Mouse (Mus musculus) neural tube, embryonic 11.5 days (tissue): ENCODE measurements around the gene Gm436. TPM values are rescaled to one million over a fixed set of nuclear protein-coding genes. Genes with fewer than 3 reads are reported as not detected.

Experiments
- ATAC-seq: fragments of 200-750 bp; cut with Nextera tagmentation; 2 replicates; pipeline ENCODE4 v1.8.0; 2017; ENCODE audit warnings: moderate number of reproducible peaks, mild to moderate bottlenecking, moderate TSS enrichment, moderate library complexity; ENCODE audit not compliant: insufficient read depth, low FRiP score, low TSS enrichment
- DNase-seq: peaks from one replicate; pipeline ENCODE4 v3.0.0-alpha.2; 2015; ENCODE audit warnings: low spot score
- H3K27ac ChIP-seq: fragments of 300-500 bp; sonication (generic); 2 replicates; pipeline ENCODE4 v1.5.1; 2014; ENCODE audit warnings: low read depth, mild to moderate bottlenecking, low read length
- H3K27me3 ChIP-seq: fragments of 300-500 bp; sonication (generic); 2 replicates; pipeline ENCODE4 v1.6.1; 2014; ENCODE audit warnings: mild to moderate bottlenecking, low read length, mixed read lengths; ENCODE audit not compliant: control insufficient read depth, insufficient read depth
- H3K36me3 ChIP-seq: fragments of 300-500 bp; sonication (generic); 2 replicates; pipeline ENCODE4 v1.6.1; 2014; ENCODE audit warnings: mild to moderate bottlenecking, low read length, moderate library complexity, mixed read lengths; ENCODE audit not compliant: control insufficient read depth, insufficient read depth
- H3K4me1 ChIP-seq: fragments of 300-500 bp; sonication (generic); 2 replicates; pipeline ENCODE4 v1.6.1; 2014; ENCODE audit warnings: low read length, mixed read lengths; ENCODE audit not compliant: control insufficient read depth, insufficient read depth
- H3K4me2 ChIP-seq: fragments of 300-500 bp; sonication (generic); 2 replicates; pipeline ENCODE4 v1.6.1; 2014; ENCODE audit warnings: low read depth, mild to moderate bottlenecking, moderate library complexity
- H3K4me3 ChIP-seq: fragments of 300-500 bp; sonication (generic); 2 replicates; pipeline ENCODE4 v1.5.1; 2014; ENCODE audit warnings: low read depth, low read length
- H3K9ac ChIP-seq: fragments of 300-500 bp; sonication (generic); 2 replicates; pipeline ENCODE4 v1.6.1; 2014; ENCODE audit warnings: mild to moderate bottlenecking, low read length
- H3K9me3 ChIP-seq: fragments of 300-500 bp; sonication (generic); 2 replicates; pipeline ENCODE4 v1.6.1; 2016; ENCODE audit warnings: low read length; ENCODE audit not compliant: control insufficient read depth
- WGBS: fragments of 180-500 bp; shearing (Covaris S2); extraction: QIAGEN DNeasy Blood & Tissue Kit; methylation state at CpG from one replicate; pipeline ENCODE4 v1.1.7; 2014; 5-methylcytosine and 5-hydroxymethylcytosine counted together
- polyA plus RNA-seq: library from polyadenylated mRNA; unstranded; fragments of >200 nt; fragmentation: Nextera tagmentation; extraction: Ambion mirVana; gene quantifications from 2 replicates; pipeline ENCODE4 v1.2.1, GENCODE M21; 2014

Gene Gm436
- not detected in 2 replicates for polyA plus RNA-seq

DNA sequence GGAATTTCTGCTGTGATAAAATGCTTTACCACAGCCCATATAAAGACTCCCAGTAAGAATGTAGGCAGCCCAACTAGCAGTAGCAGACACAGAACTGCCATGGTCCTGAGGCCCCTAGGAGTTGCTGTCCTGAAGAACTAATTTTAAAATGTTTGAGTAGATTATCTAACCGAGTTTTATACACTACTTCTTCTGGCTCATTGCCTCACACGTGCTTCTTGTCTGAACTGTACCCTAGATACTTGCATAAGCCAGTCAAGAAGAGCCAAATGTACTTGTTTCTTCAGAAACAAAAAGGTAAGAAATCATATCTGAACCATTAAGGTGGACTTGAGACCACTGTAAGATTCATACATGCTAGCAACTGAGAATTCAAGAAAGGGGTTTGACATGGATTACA is at the start of gene Gm436:
Gene Gm436, minus strand, starts transcription at position 101 of the 400 bp plus-strand sequence.
- no peak within 1 kb of the TSS for H3K4me2 ChIP-seq
- WGBS, result 63% methylated on average over 2 of the region's 2 CpGs
- no peak for DNase-seq
- H3K9me3 ChIP-seq, result no peaks in the 10 kb centered on the region
- no peak within 1 kb of the TSS for H3K9ac ChIP-seq
- no peak within 1 kb of the TSS for H3K4me3 ChIP-seq
- H3K27me3 ChIP-seq, result no peaks in the 10 kb centered on the region
- H3K27ac ChIP-seq, result no peak within 1 kb of the TSS
- H3K4me1 ChIP-seq, result no peaks in the 10 kb centered on the region
- no peaks in the 10 kb centered on the region for H3K36me3 ChIP-seq
- ATAC-seq, result no peak

DNA sequence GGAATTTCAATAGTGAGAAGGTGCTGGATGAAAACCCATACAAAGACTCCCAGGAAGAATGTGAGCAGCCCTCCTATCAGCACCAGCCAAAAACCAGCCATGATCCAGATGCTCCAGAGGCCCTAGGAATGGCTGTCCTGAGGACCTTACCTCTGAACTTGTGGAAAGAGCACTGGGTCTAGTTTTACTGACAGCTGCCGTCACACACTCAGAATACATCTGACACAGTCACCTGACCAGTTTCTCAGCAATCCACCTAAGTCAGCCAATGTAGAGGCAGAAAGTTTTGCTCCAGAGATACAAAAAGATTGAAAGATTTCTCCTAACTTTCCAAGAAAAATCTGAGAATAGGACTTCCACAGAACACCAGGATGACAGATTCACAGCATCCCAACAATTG is 35.1 kb upstream of the Gm436 start, which contains the start of gene Gm13178:
Gene Gm13178, minus strand, starts transcription at position 101 of the 400 bp plus-strand sequence.
- no peak for DNase-seq
- H3K4me2 ChIP-seq, result no peak within 1 kb of the TSS
- H3K9me3 ChIP-seq, result no peaks in the 10 kb centered on the region
- no peak within 1 kb of the TSS for H3K4me3 ChIP-seq
- ATAC-seq, result no peak
- no peak within 1 kb of the TSS for H3K27ac ChIP-seq
- WGBS, result 83% methylated on average over 1 of the region's 1 CpGs
- H3K4me1 ChIP-seq, result no peaks in the 10 kb centered on the region
- H3K36me3 ChIP-seq, result no peaks in the 10 kb centered on the region
- no peaks in the 10 kb centered on the region for H3K27me3 ChIP-seq
- no peak within 1 kb of the TSS for H3K9ac ChIP-seq

DNA sequence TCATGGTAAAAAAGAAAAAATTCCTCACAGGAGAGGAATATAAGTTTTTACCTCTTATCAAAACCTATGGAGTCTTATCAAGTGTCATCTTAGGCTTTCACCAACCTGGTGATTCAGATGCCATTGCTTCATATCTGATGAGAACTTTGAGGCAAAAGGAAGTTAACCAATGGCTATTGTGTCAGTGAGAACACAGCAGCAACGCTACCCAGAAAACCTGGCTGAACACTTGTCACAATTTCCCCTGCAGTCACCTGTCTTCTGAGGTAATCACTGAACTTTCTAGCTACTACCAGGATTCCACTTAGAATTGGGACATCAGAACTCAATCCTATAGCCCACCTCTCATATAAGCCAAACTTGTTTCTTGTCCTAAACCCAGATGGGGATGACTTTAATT is 33.5 kb upstream of the Gm436 start:
- DNase-seq (no peak), ATAC-seq (no peak)
- H3K9me3 ChIP-seq, result no peaks in the 10 kb centered on the region
- H3K36me3 ChIP-seq, result no peaks in the 10 kb centered on the region
- no peak overlapping the region for H3K4me2 ChIP-seq
- no peak overlapping the region for H3K9ac ChIP-seq
- H3K27ac ChIP-seq, result no peak overlapping the region
- no peak overlapping the region for H3K4me3 ChIP-seq
- no peaks in the 10 kb centered on the region for H3K27me3 ChIP-seq
- 91% methylated on average over 1 of the region's 1 CpGs for WGBS
- no peaks in the 10 kb centered on the region for H3K4me1 ChIP-seq

DNA sequence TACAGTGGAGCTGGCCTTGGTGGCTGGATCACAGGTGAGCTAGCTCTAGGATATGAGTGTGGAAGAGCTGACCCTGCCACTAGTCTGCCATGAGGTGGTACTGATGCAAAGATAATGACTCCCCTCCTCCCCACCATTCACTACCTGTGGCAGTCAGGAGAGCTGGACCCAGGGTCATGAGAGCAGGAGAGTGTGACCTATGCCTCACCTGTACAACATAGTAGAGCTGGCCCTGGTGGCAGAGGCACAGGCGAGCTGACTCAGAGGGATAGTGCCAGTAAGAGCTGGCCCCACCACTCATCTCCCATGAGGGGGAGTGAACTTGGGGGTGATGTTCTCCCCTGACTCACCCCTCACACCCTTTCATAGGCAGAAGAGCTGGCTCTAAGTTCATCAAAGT is 32.1 kb upstream of the Gm436 start:
- Histone ChIP-seq H3K9ac (no peak overlapping the region), H3K4me1 (no peaks in the 10 kb centered on the region), H3K27me3 (no peaks in the 10 kb centered on the region), H3K4me2 (no peak overlapping the region), H3K36me3 (no peaks in the 10 kb centered on the region), H3K27ac (no peak overlapping the region), H3K9me3 (no peaks in the 10 kb centered on the region), H3K4me3 (no peak overlapping the region)
- ATAC-seq, result 0 out of 2 replicates have a peak, but pooled peaks have one; percentile 31
- DNase-seq, result no peak
- WGBS, result 88% methylated on average over 1 of the region's 1 CpGs

DNA sequence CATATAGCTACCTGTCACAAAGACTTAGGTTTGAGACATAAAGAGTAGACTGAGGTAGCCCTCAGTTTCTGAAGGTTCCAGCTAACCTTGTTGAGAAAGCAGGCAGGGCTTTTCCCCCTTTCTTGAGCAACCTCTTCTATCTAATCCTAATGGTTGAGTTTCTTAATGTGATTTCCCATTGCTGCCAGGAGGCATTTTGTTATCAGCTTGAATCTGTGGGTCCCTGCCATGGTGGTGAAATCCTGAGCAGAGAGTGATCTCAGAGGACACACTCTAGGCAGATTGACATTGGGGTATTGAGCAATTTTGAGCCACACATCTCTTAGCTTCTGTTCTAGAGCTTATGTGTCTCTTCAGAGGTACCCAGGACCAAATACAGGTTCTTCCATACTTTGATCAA is 47.9 kb downstream of the Gm436 start:
- H3K4me3 ChIP-seq, result no peak overlapping the region
- peaks cover 3% of the 10 kb centered on the region; the same call in 1 of the 2 replicates for H3K9me3 ChIP-seq
- ATAC-seq (no peak), DNase-seq (no peak)
- no peak overlapping the region for H3K9ac ChIP-seq
- no peaks in the 10 kb centered on the region for H3K27me3 ChIP-seq
- no peaks in the 10 kb centered on the region for H3K4me1 ChIP-seq
- no peak overlapping the region for H3K4me2 ChIP-seq
- no peak overlapping the region for H3K27ac ChIP-seq
- H3K36me3 ChIP-seq, result no peaks in the 10 kb centered on the region

Other genes with a start within 250 kb of the Gm436 start
- gene 1700012P22Rik, start 247.6 kb downstream of the Gm436 start, polyA plus RNA-seq, result not detected in 2 replicates
- gene Gm9944, start 233.1 kb downstream of the Gm436 start, polyA plus RNA-seq, result not detected in 2 replicates
- not detected in 2 replicates for gene Aadacl3, start 222.6 kb downstream of the Gm436 start, polyA plus RNA-seq
- not detected in 2 replicates for gene 9430007A20Rik, start 166.5 kb downstream of the Gm436 start, polyA plus RNA-seq
- not detected in 2 replicates for gene Gm13124, start 121.2 kb downstream of the Gm436 start, polyA plus RNA-seq
- not detected in 2 replicates for gene Aadacl4, start 72.7 kb downstream of the Gm436 start, polyA plus RNA-seq
- gene Gm13178, start 35.0 kb upstream of the Gm436 start, polyA plus RNA-seq, result not detected in 2 replicates
- gene Gm438, start 100.2 kb upstream of the Gm436 start, polyA plus RNA-seq, result not detected in 2 replicates
- gene Dhrs3, start 206.5 kb upstream of the Gm436 start, polyA plus RNA-seq, result 113 and 128 TPM in 2 replicates